Mouse (Mus musculus): ENCODE data around the gene Rab1a. TPM values are rescaled to one million over a fixed set of nuclear protein-coding genes. Genes with fewer than 3 reads are reported as not detected.
A peak's percentile ranks its signal among the peaks of the same experiment; 100 is the strongest.

The Rab1a gene
- total RNA-seq, 4 experiments from 2014 or later, result 151 to 186 (median 168) TPM

- peak; percentile 48 for DNase-seq
These were observed 47.6 kb downstream of the Rab1a start for GRCm38 (mm10) chr11:20248840-20249239.

GRCm38 (mm10) chr11:20249296-20250110 is 48.3 kb downstream of the Rab1a start, which contains the start of gene Cep68:
TSS of gene Cep68 (minus strand) at chr11:20249429.
- peak; percentile 94 for DNase-seq

GRCm38 (mm10) chr11:20250476-20251178 is 49.4 kb downstream of the Rab1a start:
- no peak for DNase-seq

- no peak for DNase-seq
These were observed 51.9 kb downstream of the Rab1a start for GRCm38 (mm10) chr11:20253088-20253487.

GRCm38 (mm10) chr11:20254791-20255190 is 53.6 kb downstream of the Rab1a start:
- DNase-seq, result no peak

GRCm38 (mm10) chr11:20262628-20263380 is 61.6 kb downstream of the Rab1a start:
- no peak for DNase-seq

- DNase-seq, result no peak
These were observed 68.7 kb downstream of the Rab1a start for GRCm38 (mm10) chr11:20269885-20270284.

- DNase-seq, result no peak
These were observed 74.7 kb downstream of the Rab1a start for GRCm38 (mm10) chr11:20275974-20276373.

Other genes with a start within 250 kb of the Rab1a start
- 100 to 1,000 TPM; 136 to 161 (median 154) TPM for gene Actr2, start 88.5 kb upstream of the Rab1a start, total RNA-seq (2022)
- gene Cep68, start 48.0 kb downstream of the Rab1a start, total RNA-seq (2022), result 10 to 100 TPM; 19.4 to 27.5 (median 26.4) TPM
- 10 to 100 TPM in 1 of 4 experiments, 1 to 10 TPM in 3; 8.3 to 10.8 (median 9.3) TPM for gene Slc1a4, start 131.3 kb downstream of the Rab1a start, total RNA-seq (2022)